Comparison of ENCODE assay signal across 24 mouse cellular contexts in genomic region chr6:61215705-61216104, GRCm38 (mm10). TPM values are rescaled to one million over a fixed set of nuclear protein-coding genes. Genes with fewer than 3 reads are reported as not detected.
DNase-seq lines count a peak whose midpoint lies in the region; ATAC-seq and TF ChIP-seq lines count a peak whose summit lies in the region.
"Had no signal": no experiment of that assay in that cellular context is flagged by ENCODE, and none has a peak within 500 bp of the region (broad histone marks: within the 10 kb centered on the region; RNA-seq: fewer than 3 reads in every experiment).

No protein-coding gene starts in this region.

- H3K9ac ChIP-seq in hindbrain, embryonic 16.5 days (ENCODE audit: low read depth, low read length): no peak overlapping the region
- no peak overlapping the region for H3K9ac ChIP-seq in hindbrain, embryonic 14.5 days
- no peak overlapping the region for H3K9ac ChIP-seq in neural tube, embryonic 13.5 days
- no peak overlapping the region for H3K9ac ChIP-seq in limb, embryonic 14.5 days (ENCODE audit: low read depth, low read length, severe bottlenecking)
- H3K9ac ChIP-seq in midbrain, embryonic 16.5 days (ENCODE audit: low read depth, low read length): no peak overlapping the region
- H3K9ac ChIP-seq: embryonic facial prominence, embryonic 12.5 days; forebrain, embryonic 13.5 days; neural tube, embryonic 12.5 days had no signal

- TF ChIP-seq POLR2A in limb, embryonic 14.5 days (IDR thresholded peaks at IDR 0.05; ENCODE audit: borderline replicate concordance, extremely low read depth, insufficient read depth, insufficient read length): no peak

- no peaks in the 10 kb centered on the region for H3K27me3 ChIP-seq in hindbrain, embryonic 16.5 days (replicated peaks; ENCODE audit: control insufficient read depth, insufficient read depth, low read length)
- H3K27me3 ChIP-seq in hindbrain, embryonic 14.5 days (ENCODE audit: control insufficient read depth, insufficient read depth, low read length): no peaks in the 10 kb centered on the region
- H3K27me3 ChIP-seq in neural tube, embryonic 13.5 days: no peaks in the 10 kb centered on the region
- no peaks in the 10 kb centered on the region for H3K27me3 ChIP-seq in limb, embryonic 14.5 days (ENCODE audit: control insufficient read depth, insufficient read depth, low read length)
- H3K27me3 ChIP-seq in midbrain, embryonic 16.5 days (ENCODE audit: control insufficient read depth, insufficient read depth, low read depth, low read length): no peaks in the 10 kb centered on the region
- H3K27me3 ChIP-seq: embryonic facial prominence, embryonic 12.5 days; forebrain, embryonic 13.5 days; neural tube, embryonic 12.5 days had no signal

- no peaks in the 10 kb centered on the region for H3K4me1 ChIP-seq in hindbrain, embryonic 16.5 days (ENCODE audit: control insufficient read depth, insufficient read depth, low read depth, low read length)
- H3K4me1 ChIP-seq in hindbrain, embryonic 14.5 days (replicated peaks; ENCODE audit: control insufficient read depth, insufficient read depth, low read length): no peaks in the 10 kb centered on the region
- H3K4me1 ChIP-seq in neural tube, embryonic 13.5 days (replicated peaks): peaks cover 15% of the 10 kb centered on the region
- peaks cover 18% of the 10 kb centered on the region for H3K4me1 ChIP-seq in limb, embryonic 14.5 days (ENCODE audit: control insufficient read depth, insufficient read depth, low read length)
- H3K4me1 ChIP-seq in midbrain, embryonic 16.5 days (ENCODE audit: control insufficient read depth, insufficient read depth, low read length): no peaks in the 10 kb centered on the region
- H3K4me1 ChIP-seq: embryonic facial prominence, embryonic 12.5 days; hindbrain, embryonic 10.5 days; neural tube, embryonic 12.5 days had no signal

- H3K27ac ChIP-seq in hindbrain, embryonic 16.5 days (ENCODE audit: low read depth, low read length): no peak overlapping the region
- H3K27ac ChIP-seq in hindbrain, embryonic 14.5 days: no peak overlapping the region
- 0 out of 2 replicates have a peak overlapping the region, but pooled peaks have one; percentile 42 for H3K27ac ChIP-seq in neural tube, embryonic 13.5 days (replicated peaks)
- peak overlapping the region; percentile 58; the same call in 1 of the 2 replicates for H3K27ac ChIP-seq in limb, embryonic 14.5 days (replicated peaks; ENCODE audit: low read depth, low read length)
- H3K27ac ChIP-seq in midbrain, embryonic 16.5 days (ENCODE audit: low read length): no peak overlapping the region
- H3K27ac ChIP-seq: embryonic facial prominence, embryonic 12.5 days; forebrain, embryonic 13.5 days; hindbrain, embryonic 10.5 days; left cerebral cortex, adult 2 months; macrophage; neural tube, embryonic 12.5 days had no signal

- no peaks in the 10 kb centered on the region for H3K9me3 ChIP-seq in hindbrain, embryonic 16.5 days (ENCODE audit: control insufficient read depth, low read length)
- H3K9me3 ChIP-seq in hindbrain, embryonic 14.5 days (ENCODE audit: control insufficient read depth, low read length): no peaks in the 10 kb centered on the region
- H3K9me3 ChIP-seq in neural tube, embryonic 13.5 days: no peaks in the 10 kb centered on the region
- no peaks in the 10 kb centered on the region for H3K9me3 ChIP-seq in limb, embryonic 14.5 days (ENCODE audit: control insufficient read depth, low read length)
- H3K9me3 ChIP-seq in midbrain, embryonic 16.5 days (replicated peaks; ENCODE audit: control insufficient read depth, low read length, poor library complexity, severe bottlenecking): no peaks in the 10 kb centered on the region
- H3K9me3 ChIP-seq: embryonic facial prominence, embryonic 12.5 days; forebrain, embryonic 13.5 days; hindbrain, embryonic 10.5 days; neural tube, embryonic 12.5 days had no signal

- 73% methylated on average over 8 of the region's 8 CpGs for WGBS in hindbrain, embryonic 16.5 days
- 75% methylated on average over 8 of the region's 8 CpGs for WGBS in hindbrain, embryonic 14.5 days
- WGBS in neural tube, embryonic 13.5 days: 47% methylated on average over 8 of the region's 8 CpGs
- 24% methylated on average over 8 of the region's 8 CpGs for WGBS in limb, embryonic 14.5 days
- WGBS in midbrain, embryonic 16.5 days: 75% methylated on average over 8 of the region's 8 CpGs

- no peaks in the 10 kb centered on the region for H3K36me3 ChIP-seq in hindbrain, embryonic 16.5 days (ENCODE audit: control insufficient read depth, insufficient read depth, low read length)
- no peaks in the 10 kb centered on the region for H3K36me3 ChIP-seq in hindbrain, embryonic 14.5 days (replicated peaks; ENCODE audit: control insufficient read depth, insufficient read depth)
- H3K36me3 ChIP-seq in neural tube, embryonic 13.5 days: no peaks in the 10 kb centered on the region
- no peaks in the 10 kb centered on the region for H3K36me3 ChIP-seq in limb, embryonic 14.5 days (ENCODE audit: control insufficient read depth, insufficient read depth, low read length)
- H3K36me3 ChIP-seq in midbrain, embryonic 16.5 days (ENCODE audit: control insufficient read depth, insufficient read depth, low read length): no peaks in the 10 kb centered on the region
- H3K36me3 ChIP-seq: embryonic facial prominence, embryonic 12.5 days; hindbrain, embryonic 10.5 days; neural tube, embryonic 12.5 days had no signal

- no peak for DNase-seq in hindbrain, embryonic 14.5 days (ENCODE audit: low spot score)
- no peak for DNase-seq in neural tube, embryonic 10.5 days (ENCODE audit: extremely low spot score, low spot score)
- peak; percentile 33 for DNase-seq in limb, embryonic 14.5 days (ENCODE audit: low spot score)
- no peak for DNase-seq in frontal cortex, postnatal 25 days (ENCODE audit: low spot score in 2 of 2)
- DNase-seq: B cell, adult 2 months; cerebellum, adult 2 months; cerebellum, postnatal 36 days; gastrocnemius, postnatal 25 days; kidney, postnatal 36 days; liver; right cerebral cortex, postnatal 25 days; thymus, postnatal 4 days had no signal

- H3K4me2 ChIP-seq in hindbrain, embryonic 16.5 days (ENCODE audit: low read length): no peak overlapping the region
- no peak overlapping the region for H3K4me2 ChIP-seq in hindbrain, embryonic 14.5 days (replicated peaks)
- H3K4me2 ChIP-seq in neural tube, embryonic 13.5 days: no peak overlapping the region
- 0 out of 2 replicates have a peak overlapping the region, but pooled peaks have one; percentile 13 for H3K4me2 ChIP-seq in limb, embryonic 14.5 days (replicated peaks; ENCODE audit: low read depth, low read length, severe bottlenecking)
- H3K4me2 ChIP-seq in midbrain, embryonic 16.5 days (ENCODE audit: low read length): no peak overlapping the region
- H3K4me2 ChIP-seq: embryonic facial prominence, embryonic 12.5 days; forebrain, embryonic 13.5 days; midbrain, embryonic 11.5 days; neural tube, embryonic 12.5 days had no signal

- H3K4me3 ChIP-seq in hindbrain, embryonic 16.5 days (ENCODE audit: low read length): no peak overlapping the region
- H3K4me3 ChIP-seq in hindbrain, embryonic 14.5 days (replicated peaks; ENCODE audit: low read length): no peak overlapping the region
- no peak overlapping the region for H3K4me3 ChIP-seq in neural tube, embryonic 13.5 days
- H3K4me3 ChIP-seq in limb, embryonic 14.5 days (replicated peaks; ENCODE audit: low read length): no peak overlapping the region
- no peak overlapping the region for H3K4me3 ChIP-seq in midbrain, embryonic 16.5 days (ENCODE audit: low read depth, low read length)
- H3K4me3 ChIP-seq: embryonic facial prominence, embryonic 12.5 days; erythroblast, embryonic 14.5 days; forebrain, embryonic 13.5 days; hindbrain, embryonic 10.5 days; left cerebral cortex, adult 2 months; neural tube, embryonic 12.5 days had no signal

- ATAC-seq in hindbrain, embryonic 16.5 days: peak; percentile 30; the same call in 1 of the 2 replicates
- ATAC-seq in hindbrain, embryonic 14.5 days (ENCODE audit: low FRiP score): no peak
- ATAC-seq in neural tube, embryonic 13.5 days (ENCODE audit: low read depth): peak; percentile 74
- ATAC-seq in limb, embryonic 14.5 days (ENCODE audit: low FRiP score, low read depth): peak; percentile 85
- no peak for ATAC-seq in midbrain, embryonic 16.5 days
- ATAC-seq: forebrain, embryonic 13.5 days; intestine, postnatal 0 days had no signal

RNA-seq across cellular contexts. Expression of gene Ccser1, which starts 35.6 kb away (rescaled TPM):
- polyA plus RNA-seq in hindbrain, embryonic 16.5 days (2015; fragmentation: Nextera tagmentation; extraction: Ambion mirVana): 13.3 and 16.5 TPM in 2 replicates
- 23.9 and 28.2 TPM in 2 replicates for polyA plus RNA-seq in hindbrain, embryonic 14.5 days (2014; fragmentation: Nextera tagmentation; extraction: Ambion mirVana)
- polyA plus RNA-seq in neural tube, embryonic 13.5 days (2015; fragmentation: Nextera tagmentation; extraction: Ambion mirVana): 20.7 and 23.1 TPM in 2 replicates
- polyA plus RNA-seq in limb, embryonic 14.5 days (2012; rRNA removed): 6.6 and 7.0 TPM in 2 replicates
- 5.9 and 9.9 TPM in 2 replicates for polyA plus RNA-seq in limb, embryonic 14.5 days (2014; fragmentation: Nextera tagmentation; extraction: Ambion mirVana)
- 19.8 and 21.5 TPM in 2 replicates for polyA plus RNA-seq in midbrain, embryonic 16.5 days (2015; fragmentation: Nextera tagmentation; extraction: Ambion mirVana)
- polyA plus RNA-seq: erythroblast, embryonic 14.5 days; macrophage had no signal

Comparison
In these comparisons a context has a peak if more than half of its experiments do, and no peak if none do; other contexts are left out.
1. ATAC-seq: peak in hindbrain, embryonic 16.5 days (single experiment), neural tube, embryonic 13.5 days (single experiment) and limb, embryonic 14.5 days (single experiment); none in hindbrain, embryonic 14.5 days (single experiment) and midbrain, embryonic 16.5 days (single experiment).
2. H3K27ac ChIP-seq: peak in neural tube, embryonic 13.5 days (single experiment) and limb, embryonic 14.5 days (single experiment); none in hindbrain, embryonic 16.5 days (single experiment), hindbrain, embryonic 14.5 days (single experiment) and midbrain, embryonic 16.5 days (single experiment).